Mouse (Mus musculus) heart, adult 9 months (tissue): ENCODE data around the gene Dok3.
A peak's percentile ranks its signal among the peaks of the same experiment; 100 is the strongest.

Source experiments
- DNase-seq, 2 experiments: peaks; one replicate each; pipeline ENCODE4 v3.0.0; 2022; ENCODE audit warnings: low spot score in 2 of 2

The Dok3 gene

GRCm38 (mm10) chr13:55540933-55541332 is 11.8 kb upstream of the Dok3 start:
- DNase-seq: no peak

- peak; percentile 100 for DNase-seq
Measured at GRCm38 (mm10) chr13:55536194-55537175, 7.4 kb upstream of the Dok3 start, which contains the start of gene Ddx41. TSS of gene Ddx41 (minus strand) at chr13:55536658.

- no peak for DNase-seq
Measured at GRCm38 (mm10) chr13:55535796-55536193, 6.7 kb upstream of the Dok3 start.

GRCm38 (mm10) chr13:55535191-55535590 is 6.1 kb upstream of the Dok3 start:
- DNase-seq: no peak

- DNase-seq: peak; percentile 35 to 60
Measured at GRCm38 (mm10) chr13:55527834-55528772, 993 bp downstream of the Dok3 start.

GRCm38 (mm10) chr13:55527212-55527611 is 1.9 kb downstream of the Dok3 start:
- no peak for DNase-seq

- no peak for DNase-seq
Measured at GRCm38 (mm10) chr13:55525733-55526553, 3.2 kb downstream of the Dok3 start.

- DNase-seq: no peak
Measured at GRCm38 (mm10) chr13:55523951-55524600, 5.0 kb downstream of the Dok3 start.

- DNase-seq: peak; percentile 38 to 65
Measured at GRCm38 (mm10) chr13:55523278-55523677, 5.8 kb downstream of the Dok3 start.

- DNase-seq: peak; percentile 42 to 65
Measured at GRCm38 (mm10) chr13:55522730-55523129, 6.4 kb downstream of the Dok3 start.

- no peak for DNase-seq
Measured at GRCm38 (mm10) chr13:55519606-55520005, 9.5 kb downstream of the Dok3 start.

GRCm38 (mm10) chr13:55516955-55517354 is 12.1 kb downstream of the Dok3 start:
- peak in 1 of 2 experiments; percentile 83 for DNase-seq

GRCm38 (mm10) chr13:55513828-55514227 is 15.3 kb downstream of the Dok3 start:
- no peak for DNase-seq

- peak; percentile 92 to 94 for DNase-seq
Measured at GRCm38 (mm10) chr13:55513111-55513748, 15.9 kb downstream of the Dok3 start, which contains the start of gene Pdlim7. TSS of gene Pdlim7 (minus strand) at chr13:55513676.

GRCm38 (mm10) chr13:55512379-55513031 is 16.6 kb downstream of the Dok3 start:
- DNase-seq: peak; percentile 68 to 74

GRCm38 (mm10) chr13:55511492-55511861 is 17.6 kb downstream of the Dok3 start:
- no peak for DNase-seq

- peak; percentile 91 to 93 for DNase-seq
Measured at GRCm38 (mm10) chr13:55510668-55511491, 18.2 kb downstream of the Dok3 start.

GRCm38 (mm10) chr13:55510332-55510667 is 18.8 kb downstream of the Dok3 start:
- no peak for DNase-seq

GRCm38 (mm10) chr13:55508531-55508930 is 20.6 kb downstream of the Dok3 start:
- DNase-seq: no peak
